In the genomic region with DNA sequence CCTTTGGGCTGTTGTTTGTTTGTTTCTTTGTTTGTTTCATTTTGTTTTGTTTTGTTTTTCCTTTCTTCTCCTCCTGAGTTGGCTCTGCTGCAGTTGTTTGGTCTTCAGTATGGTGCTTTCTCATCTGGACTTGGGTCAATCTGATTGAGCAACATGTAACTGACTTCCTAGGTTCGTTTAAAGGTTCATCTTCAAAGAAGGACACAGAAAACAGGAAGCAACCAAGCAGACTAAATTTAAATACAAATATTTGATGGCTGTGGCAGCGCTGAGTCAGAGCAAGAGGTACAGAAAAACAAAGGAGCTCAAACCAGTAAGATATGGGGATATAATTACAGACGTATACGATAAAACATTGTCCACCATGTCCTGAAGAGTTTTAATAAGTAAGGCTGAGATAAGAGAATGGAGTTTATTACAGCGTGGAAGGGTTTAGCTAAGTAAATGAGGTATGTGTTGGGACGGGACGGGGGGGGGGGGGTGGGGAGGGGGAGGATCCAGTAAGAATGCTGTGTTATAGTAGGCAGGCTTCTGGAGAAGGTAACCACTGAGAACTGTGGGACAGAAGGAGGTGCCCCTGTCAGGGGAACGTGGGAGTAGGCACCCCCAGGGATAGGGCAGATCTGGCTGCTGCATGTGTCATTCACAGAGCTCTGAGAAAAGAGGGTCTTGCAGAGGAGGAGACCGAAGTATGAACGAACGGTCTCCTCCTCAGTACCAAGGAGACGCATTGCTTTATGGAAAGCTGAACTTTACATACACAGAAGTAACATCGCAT, we compare ENCODE assay signal across 25 mouse cellular contexts. TPM values are rescaled to one million over a fixed set of nuclear protein-coding genes. Genes with fewer than 3 reads are reported as not detected.
DNase-seq lines count a peak whose midpoint lies in the region; ATAC-seq and TF ChIP-seq lines count a peak whose summit lies in the region.
"Had no signal": no experiment of that assay in that cellular context is flagged by ENCODE, and none has a peak within 500 bp of the region (broad histone marks: within the 10 kb centered on the region; RNA-seq: fewer than 3 reads in every experiment).

No protein-coding gene starts in this region.

- peak overlapping the region; percentile 57 for H3K27ac ChIP-seq in bone marrow macrophage, adult 2 months (ENCODE audit: insufficient read depth, low read depth, low read length)
- peak overlapping the region; percentile 80 for H3K27ac ChIP-seq in liver, postnatal 0 days (ENCODE audit: low read depth)
- H3K27ac ChIP-seq in midbrain, embryonic 15.5 days, result no peak overlapping the region
- H3K27ac ChIP-seq: embryonic facial prominence, embryonic 13.5 days; heart, adult 2 months; heart, embryonic 15.5 days; hindbrain, embryonic 10.5 days; hindbrain, postnatal 0 days; left cerebral cortex, adult 2 months; neural tube, embryonic 15.5 days had no signal

- peak; percentile 32 for ATAC-seq in liver, postnatal 0 days
- ATAC-seq in midbrain, embryonic 15.5 days (replicated peaks), result no peak
- ATAC-seq: forebrain, embryonic 14.5 days; hindbrain, postnatal 0 days had no signal

- peaks cover 6% of the 10 kb centered on the region; the same call in 1 of the 2 replicates for H3K36me3 ChIP-seq in liver, postnatal 0 days (replicated peaks; ENCODE audit: insufficient read depth, low read length)
- H3K36me3 ChIP-seq in midbrain, embryonic 15.5 days (replicated peaks), result no peaks in the 10 kb centered on the region
- H3K36me3 ChIP-seq: embryonic facial prominence, embryonic 13.5 days; heart, embryonic 15.5 days; hindbrain, embryonic 10.5 days; neural tube, embryonic 15.5 days had no signal

- 63% methylated on average over 13 of the region's 13 CpGs for WGBS in lung, adult 2 months
- 47% methylated on average over 13 of the region's 13 CpGs for WGBS in liver, postnatal 0 days (ENCODE audit: insufficient replicate concordance)
- WGBS in midbrain, embryonic 15.5 days, result 85% methylated on average over 13 of the region's 13 CpGs

- 0 out of 2 replicates have a peak, but pooled peaks have one; percentile 35 for TF ChIP-seq EP300 in liver, postnatal 0 days (IDR thresholded peaks at IDR 0.05; ENCODE audit: low read depth)

- no peak overlapping the region for H3K4me3 ChIP-seq in lung, adult 2 months (replicated peaks; ENCODE audit: extremely low read depth, low read depth, low read length)
- peak overlapping the region; percentile 6; the same call in 1 of the 2 replicates for H3K4me3 ChIP-seq in bone marrow macrophage, adult 2 months (ENCODE audit: insufficient read depth, low read length)
- H3K4me3 ChIP-seq in liver, postnatal 0 days (ENCODE audit: low read depth, low read length), result peak overlapping the region; percentile 43
- no peak overlapping the region for H3K4me3 ChIP-seq in midbrain, embryonic 15.5 days
- H3K4me3 ChIP-seq: embryonic facial prominence, embryonic 13.5 days; heart, adult 2 months; heart, embryonic 15.5 days; hindbrain, embryonic 10.5 days; left cerebral cortex, adult 2 months; megakaryocyte, embryonic 14.5 days; neural tube, embryonic 15.5 days had no signal

- peak overlapping the region; percentile 47 for H3K4me2 ChIP-seq in liver, postnatal 0 days (ENCODE audit: low read depth, low read length)
- H3K4me2 ChIP-seq in midbrain, embryonic 15.5 days, result no peak overlapping the region
- H3K4me2 ChIP-seq: embryonic facial prominence, embryonic 13.5 days; heart, embryonic 15.5 days; neural tube, embryonic 15.5 days had no signal

- no peaks in the 10 kb centered on the region for H3K27me3 ChIP-seq in liver, postnatal 0 days (ENCODE audit: insufficient read depth, low read length)
- no peaks in the 10 kb centered on the region for H3K27me3 ChIP-seq in midbrain, embryonic 15.5 days (replicated peaks)
- H3K27me3 ChIP-seq: embryonic facial prominence, embryonic 13.5 days; heart, embryonic 15.5 days; megakaryocyte, embryonic 14.5 days; neural tube, embryonic 15.5 days had no signal

- H3K9me3 ChIP-seq in liver, postnatal 0 days (ENCODE audit: low read length), result no peaks in the 10 kb centered on the region
- H3K9me3 ChIP-seq in midbrain, embryonic 15.5 days, result no peaks in the 10 kb centered on the region
- H3K9me3 ChIP-seq: embryonic facial prominence, embryonic 13.5 days; heart, embryonic 15.5 days; hindbrain, embryonic 10.5 days; megakaryocyte, embryonic 14.5 days; neural tube, embryonic 15.5 days had no signal

- peak; percentile 3 for DNase-seq in lung, postnatal 36 days
- no peak for DNase-seq in lung, adult 2 months
- no peak for DNase-seq in liver, postnatal 0 days
- DNase-seq in cerebellum, postnatal 36 days, result no peak
- no peak for DNase-seq in right cerebral cortex, postnatal 36 days (ENCODE audit: low spot score in 2 of 2)
- DNase-seq: cerebellum, adult 8-10 months; gastrocnemius, postnatal 14 days; heart, adult 2 months; kidney, adult 9 months; kidney, postnatal 25 days; left cerebral cortex, postnatal 4 days; lung, adult 18-20 months; midbrain, embryonic 14.5 days; right cerebral cortex, postnatal 4 days; thymus, postnatal 14 days had no signal

- TF ChIP-seq CTCF in lung, adult 2 months (IDR thresholded peaks at IDR 0.05; ENCODE audit: insufficient read depth, low read length), result no peak
- TF ChIP-seq CTCF in bone marrow macrophage, adult 2 months (IDR thresholded peaks at IDR 0.05; ENCODE audit: low read depth, low read length), result no peak
- no peak for TF ChIP-seq CTCF in liver, postnatal 0 days (IDR thresholded peaks at IDR 0.05; ENCODE audit: low read depth)

- TF ChIP-seq POLR2A in lung, adult 2 months (IDR thresholded peaks at IDR 0.05; ENCODE audit: borderline replicate concordance, extremely low read depth, low read depth, low read length), result no peak
- TF ChIP-seq POLR2A in bone marrow macrophage, adult 2 months (IDR thresholded peaks at IDR 0.05; ENCODE audit: borderline replicate concordance, low read depth, low read length), result no peak

- peak overlapping the region; percentile 61 for H3K9ac ChIP-seq in liver, postnatal 0 days (replicated peaks)
- no peak overlapping the region for H3K9ac ChIP-seq in midbrain, embryonic 15.5 days
- H3K9ac ChIP-seq: embryonic facial prominence, embryonic 13.5 days; heart, embryonic 15.5 days; neural tube, embryonic 15.5 days had no signal

- no peaks in the 10 kb centered on the region for H3K4me1 ChIP-seq in lung, adult 2 months (ENCODE audit: control insufficient read depth, insufficient read depth, low read length)
- peaks cover 20% of the 10 kb centered on the region for H3K4me1 ChIP-seq in bone marrow macrophage, adult 2 months (ENCODE audit: control insufficient read depth, insufficient read depth, low read length)
- no peaks in the 10 kb centered on the region for H3K4me1 ChIP-seq in liver, postnatal 0 days (ENCODE audit: insufficient read depth)
- H3K4me1 ChIP-seq in midbrain, embryonic 15.5 days, result no peaks in the 10 kb centered on the region
- H3K4me1 ChIP-seq: embryonic facial prominence, embryonic 13.5 days; heart, embryonic 15.5 days; hindbrain, embryonic 10.5 days; neural tube, embryonic 15.5 days had no signal

RNA-seq across cellular contexts. Expression of a gene that starts 4.4 kb away (rescaled TPM):
- polyA plus RNA-seq in lung, adult 2 months (2012; rRNA removed), result 0.01 and 0.13 TPM in 2 replicates
- polyA plus RNA-seq in bone marrow macrophage, adult 2 months (2012; ENCODE audit: insufficient read depth, insufficient read length, missing spikeins), result 0.57 and 0.78 TPM in 2 replicates
- 37.7 and 38.3 TPM in 2 replicates for polyA plus RNA-seq in liver, postnatal 0 days (2015; fragmentation: Nextera tagmentation; extraction: Ambion mirVana)
- 0.04 and 0.06 TPM in 2 replicates for polyA plus RNA-seq in midbrain, embryonic 15.5 days (2015; fragmentation: Nextera tagmentation; extraction: Ambion mirVana)
- polyA plus RNA-seq: forebrain, embryonic 14.5 days; hindbrain, embryonic 10.5 days; midbrain, embryonic 14.5 days had no signal

RNA-seq across cellular contexts. Expression of a gene that starts 33.6 kb away (rescaled TPM):
- 7.8 and 10.4 TPM in 2 replicates for polyA plus RNA-seq in lung, adult 2 months (2012; rRNA removed)
- 18.5 and 20.5 TPM in 2 replicates for polyA plus RNA-seq in bone marrow macrophage, adult 2 months (2012; ENCODE audit: insufficient read depth, insufficient read length, missing spikeins)
- polyA plus RNA-seq in liver, postnatal 0 days (2015; fragmentation: Nextera tagmentation; extraction: Ambion mirVana), result 3.4 and 3.5 TPM in 2 replicates
- polyA plus RNA-seq in midbrain, embryonic 15.5 days (2015; fragmentation: Nextera tagmentation; extraction: Ambion mirVana), result 12.8 and 14.2 TPM in 2 replicates

RNA-seq across cellular contexts. Expression of a gene that starts 33.6 kb away (rescaled TPM):
- polyA plus RNA-seq in lung, adult 2 months (2012; rRNA removed), result 2.6 and 4.8 TPM in 2 replicates
- 12.3 and 12.4 TPM in 2 replicates for polyA plus RNA-seq in bone marrow macrophage, adult 2 months (2012; ENCODE audit: insufficient read depth, insufficient read length, missing spikeins)
- 17.1 and 17.6 TPM in 2 replicates for polyA plus RNA-seq in liver, postnatal 0 days (2015; fragmentation: Nextera tagmentation; extraction: Ambion mirVana)
- 6.9 and 7.4 TPM in 2 replicates for polyA plus RNA-seq in midbrain, embryonic 15.5 days (2015; fragmentation: Nextera tagmentation; extraction: Ambion mirVana)

Comparison
In these comparisons a context has a peak if more than half of its experiments do, and no peak if none do; other contexts are left out.
1. H3K4me3 ChIP-seq: peak in bone marrow macrophage, adult 2 months (single experiment) and liver, postnatal 0 days (single experiment); none in lung, adult 2 months (single experiment) and midbrain, embryonic 15.5 days (single experiment).
2. RNA of a gene that starts 4.4 kb away (polyA plus RNA-seq): 37.7 to 38.3 TPM in liver, postnatal 0 days; 0.57 to 0.78 TPM in bone marrow macrophage, adult 2 months, 0.01 to 0.13 TPM in lung, adult 2 months and 0.04 to 0.06 TPM in midbrain, embryonic 15.5 days; every median in the first group is over 10 times any median in the second.